Mouse (Mus musculus) ovary, postnatal 14 days (tissue): Measurements from ENCODE around the gene Tpm3.

Experiments used
- DNase-seq: peaks from one replicate; pipeline ENCODE4 v3.0.0; 2022; ENCODE audit warnings: low spot score

The Tpm3 gene

GRCm38 (mm10) chr3:90136660-90137059 lies 64.2 kb downstream of the Tpm3 start:
- DNase-seq, result no peak

- no peak for DNase-seq
Observed at GRCm38 (mm10) chr3:90137606-90138005, 65.2 kb downstream of the Tpm3 start.

- no peak for DNase-seq
Observed at GRCm38 (mm10) chr3:90139962-90140361, 67.5 kb downstream of the Tpm3 start.

DNA sequence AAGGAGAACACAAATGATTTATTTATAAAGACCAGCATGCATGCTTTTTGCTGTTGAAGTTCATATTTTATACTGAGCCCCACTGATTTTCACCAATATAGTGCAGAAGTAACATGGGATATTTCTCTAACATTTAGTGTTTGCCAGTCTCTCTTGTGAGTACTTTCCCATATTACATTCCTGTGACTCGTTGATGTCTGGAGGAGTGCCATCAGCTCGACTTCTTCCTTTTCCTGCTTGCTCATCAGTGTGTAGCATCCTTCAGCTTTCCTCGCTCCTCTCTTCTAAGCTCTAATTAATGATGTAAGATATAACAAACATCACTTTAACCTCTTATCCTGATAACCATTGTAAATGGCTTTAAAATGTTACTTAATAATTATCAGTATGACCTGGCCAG lies 73.0 kb downstream of the Tpm3 start:
- no peak for DNase-seq

DNA sequence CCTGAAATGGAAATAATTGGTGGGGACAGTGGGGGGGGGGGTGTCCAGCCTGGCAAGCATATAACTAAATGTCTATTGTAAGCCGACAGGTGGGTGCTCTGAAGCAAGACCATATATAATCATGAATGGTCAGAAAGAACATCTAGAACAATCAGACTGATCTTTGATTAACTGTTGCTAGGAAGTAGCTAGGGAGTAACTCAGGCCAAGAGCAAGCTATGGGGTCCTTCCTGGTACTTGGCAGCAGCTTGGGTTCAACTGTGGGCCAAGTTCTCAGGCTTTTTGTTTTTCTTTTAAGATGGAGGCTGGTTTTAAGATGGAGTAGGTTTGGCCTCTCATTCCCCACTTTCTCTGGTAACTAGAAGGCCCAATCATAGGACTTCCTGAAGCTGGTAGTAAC lies 74.2 kb downstream of the Tpm3 start:
- DNase-seq, result no peak
